Mouse (Mus musculus) kidney, postnatal 14 days (tissue): ENCODE results near the gene Vnn3.

Source experiments
- DNase-seq: peaks from one replicate; pipeline ENCODE4 v3.0.0; 2022; ENCODE audit warnings: mixed read lengths

Vnn3 gene

GRCm38 (mm10) chr10:23894601-23895349, 43.5 kb downstream of the Vnn3 start, which contains the start of gene Vnn1:
Vnn1 (plus strand) TSS chr10:23894688.
- DNase-seq: peak; percentile 50

GRCm38 (mm10) chr10:23895376-23895775, 44.1 kb downstream of the Vnn3 start:
- no peak for DNase-seq

GRCm38 (mm10) chr10:23901119-23901518, 49.9 kb downstream of the Vnn3 start:
- DNase-seq: no peak

- peak; percentile 20 for DNase-seq
These were observed 54.4 kb downstream of the Vnn3 start for GRCm38 (mm10) chr10:23905661-23906060.
